Mouse (Mus musculus) stomach, embryonic 14.5 days (tissue): Measurements from ENCODE around the gene Kcnk6. TPM values are rescaled to one million over a fixed set of nuclear protein-coding genes. Genes with fewer than 3 reads are reported as not detected.
"Not testable (repeated sequence)": the region's sequence is repeated elsewhere in the genome, so short reads cannot be mapped to it uniquely, and the experiment has no call there.

Source experiments
- ATAC-seq: fragments of 200-750 bp; cut with Nextera tagmentation; 2 replicates; pipeline ENCODE4 v1.8.0; 2017; ENCODE audit warnings: low read depth, moderate TSS enrichment; ENCODE audit not compliant: insufficient number of reproducible peaks, insufficient read depth, low FRiP score
- H3K27ac ChIP-seq: fragments of 300-500 bp; sonication (generic); 2 replicates; pipeline ENCODE4 v1.5.1; 2014; ENCODE audit warnings: mild to moderate bottlenecking, low read length, moderate library complexity, mixed read lengths
- H3K27me3 ChIP-seq: fragments of 300-500 bp; sonication (generic); 2 replicates; pipeline ENCODE4 v1.6.1; 2014; ENCODE audit warnings: low read length, control low read depth, mixed read lengths; ENCODE audit not compliant: control insufficient read depth, insufficient read depth
- H3K36me3 ChIP-seq: fragments of 300-500 bp; sonication (generic); 2 replicates; pipeline ENCODE4 v1.6.1; 2014; ENCODE audit warnings: mild to moderate bottlenecking, control low read depth, low read length, moderate library complexity, mixed read lengths; ENCODE audit not compliant: control insufficient read depth, insufficient read depth
- H3K4me1 ChIP-seq: fragments of 300-500 bp; sonication (generic); 2 replicates; pipeline ENCODE4 v1.6.1; 2014; ENCODE audit warnings: low read length, control low read depth, mixed read lengths; ENCODE audit not compliant: control insufficient read depth, insufficient read depth
- H3K4me2 ChIP-seq: fragments of 300-500 bp; sonication (generic); replicated peaks from 2 replicates; pipeline ENCODE4 v1.6.1; 2014; ENCODE audit warnings: low read depth, low read length, control low read depth
- H3K4me3 ChIP-seq: fragments of 300-500 bp; sonication (generic); 2 replicates; pipeline ENCODE4 v1.5.1; 2014; ENCODE audit warnings: low read depth, low read length, control low read depth
- H3K9ac ChIP-seq: fragments of 300-500 bp; sonication (generic); replicated peaks from 2 replicates; pipeline ENCODE4 v1.6.1; 2014; ENCODE audit warnings: low read depth, mild to moderate bottlenecking, control low read depth, low read length, moderate library complexity, mixed read lengths
- H3K9me3 ChIP-seq: fragments of 300-500 bp; sonication (generic); 2 replicates; pipeline ENCODE4 v1.6.1; 2016; ENCODE audit warnings: low read depth, low read length, control low read depth; ENCODE audit not compliant: control insufficient read depth
- WGBS: fragments of 180-500 bp; shearing (Covaris S2); extraction: QIAGEN DNeasy Blood & Tissue Kit; methylation state at CpG from one replicate; pipeline ENCODE4 v1.1.7; 2014; 5-methylcytosine and 5-hydroxymethylcytosine counted together
- polyA plus RNA-seq: library from polyadenylated mRNA; unstranded; fragments of >200 nt; fragmentation: Nextera tagmentation; extraction: Ambion mirVana; gene quantifications from 2 replicates; pipeline ENCODE4 v1.2.1, GENCODE M21; 2014

Kcnk6 gene
- polyA plus RNA-seq, 1 experiment from 2014 or later: 0.98 TPM

- ATAC-seq: no peak
- H3K27ac ChIP-seq: no peak overlapping the region
- H3K4me2 ChIP-seq: no peak overlapping the region
- H3K27me3 ChIP-seq: no peaks in the 10 kb centered on the region; the same call in 1 of the 2 replicates
- no peak overlapping the region for H3K4me3 ChIP-seq
- H3K9ac ChIP-seq: no peak overlapping the region
- WGBS: 79% methylated on average over 4 of the region's 4 CpGs
- H3K9me3 ChIP-seq: no peaks in the 10 kb centered on the region
- H3K4me1 ChIP-seq: 0 out of 2 replicates have a peak, but pooled peaks cover 3% of the 10 kb centered on the region
- no peaks in the 10 kb centered on the region for H3K36me3 ChIP-seq
These were observed 4.1 kb downstream of the Kcnk6 start for GRCm38 (mm10) chr7:29228202-29228601.

GRCm38 (mm10) chr7:29225520-29225919 is 6.8 kb downstream of the Kcnk6 start:
- no peak overlapping the region for H3K9ac ChIP-seq
- no peak overlapping the region for H3K4me3 ChIP-seq
- H3K9me3 ChIP-seq: 0 out of 2 replicates have a peak, but pooled peaks cover under 1% of the 10 kb centered on the region
- no peak overlapping the region for H3K27ac ChIP-seq
- H3K36me3 ChIP-seq: no peaks in the 10 kb centered on the region
- no peak for ATAC-seq
- H3K27me3 ChIP-seq: no peaks in the 10 kb centered on the region
- no peak overlapping the region for H3K4me2 ChIP-seq
- 73% methylated on average over 13 of the region's 13 CpGs for WGBS
- 0 out of 2 replicates have a peak, but pooled peaks cover 3% of the 10 kb centered on the region for H3K4me1 ChIP-seq

DNA sequence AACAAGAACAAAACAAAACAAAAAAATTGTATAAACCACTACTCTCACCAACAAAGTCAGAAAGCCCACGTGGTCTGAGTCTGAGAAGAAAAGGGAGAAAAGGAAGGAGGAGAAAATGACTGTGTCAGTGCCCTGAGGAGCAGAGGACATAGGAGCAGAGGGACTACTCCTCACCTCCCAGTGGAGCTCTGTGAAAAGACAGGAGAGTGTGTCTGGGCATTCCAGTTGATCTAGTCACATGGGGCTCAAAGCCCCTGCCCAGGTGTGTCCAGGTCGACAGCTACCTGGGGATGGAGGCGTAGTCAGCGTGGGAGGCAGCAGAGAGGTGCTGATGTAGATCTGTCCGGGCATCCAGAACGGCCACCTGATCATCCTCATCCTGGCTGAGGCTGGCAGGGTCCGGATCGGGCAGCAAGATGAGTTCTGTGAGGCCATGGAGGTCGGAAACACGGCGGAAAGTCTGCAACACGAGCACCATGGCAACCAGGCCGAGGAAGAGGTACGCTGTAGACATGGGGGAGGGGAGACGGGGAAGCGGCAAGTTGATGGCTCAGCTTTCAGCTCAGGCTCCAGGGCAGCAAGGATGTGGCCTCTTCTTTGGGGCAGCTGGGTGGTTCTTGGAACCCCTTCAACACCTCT is 7.4 kb downstream of the Kcnk6 start:
- Histone ChIP-seq H3K36me3 (no peaks in the 10 kb centered on the region), H3K27me3 (no peaks in the 10 kb centered on the region), H3K27ac (no peak overlapping the region), H3K9me3 (peaks cover 3% of the 10 kb centered on the region; the same call in 1 of the 2 replicates), H3K4me3 (no peak overlapping the region), H3K4me2 (no peak overlapping the region), H3K4me1 (0 out of 2 replicates have a peak, but pooled peaks cover 3% of the 10 kb centered on the region), H3K9ac (no peak overlapping the region)
- ATAC-seq: no peak
- WGBS: 13% methylated on average over 16 of the region's 16 CpGs

- Histone ChIP-seq H3K9me3 (peaks cover 4% of the 10 kb centered on the region), H3K27ac (no peak overlapping the region), H3K4me3 (no peak overlapping the region), H3K4me2 (no peak overlapping the region), H3K9ac (no peak overlapping the region), H3K36me3 (no peaks in the 10 kb centered on the region), H3K4me1 (0 out of 2 replicates have a peak, but pooled peaks cover 5% of the 10 kb centered on the region), H3K27me3 (no peaks in the 10 kb centered on the region)
- 42% methylated on average over 15 of the region's 15 CpGs for WGBS
- ATAC-seq: no peak
These were observed 17.5 kb downstream of the Kcnk6 start for GRCm38 (mm10) chr7:29214846-29215245.

GRCm38 (mm10) chr7:29214236-29214635 is 18.1 kb downstream of the Kcnk6 start:
- WGBS: 54% methylated on average over 2 of the region's 2 CpGs
- ATAC-seq: no peak
- H3K4me2 ChIP-seq: no peak overlapping the region
- H3K9me3 ChIP-seq: peaks cover 4% of the 10 kb centered on the region
- 0 out of 2 replicates have a peak, but pooled peaks cover 5% of the 10 kb centered on the region for H3K4me1 ChIP-seq
- no peaks in the 10 kb centered on the region for H3K36me3 ChIP-seq
- no peak overlapping the region for H3K9ac ChIP-seq
- no peaks in the 10 kb centered on the region for H3K27me3 ChIP-seq
- H3K4me3 ChIP-seq: no peak overlapping the region
- H3K27ac ChIP-seq: no peak overlapping the region

DNA sequence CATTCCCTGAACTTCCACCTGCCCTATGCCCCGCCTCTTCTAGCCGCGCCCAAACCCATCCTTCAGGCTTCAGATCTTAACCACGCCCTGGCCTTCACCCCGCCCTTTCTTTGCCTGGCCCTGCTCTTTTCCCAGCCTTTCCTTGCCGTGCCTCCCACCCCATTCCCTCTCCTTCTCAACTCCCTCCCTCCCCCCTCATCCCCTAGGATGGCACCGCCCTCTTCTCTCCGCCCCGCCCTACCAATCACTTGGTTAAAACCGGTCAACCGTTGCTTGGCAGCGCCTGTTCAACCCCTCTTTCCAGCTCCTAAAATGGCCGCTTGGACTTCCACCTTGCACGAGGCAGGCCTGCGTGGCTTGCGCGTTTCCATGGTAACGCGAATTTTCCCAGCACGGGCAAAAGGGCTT is 18.6 kb downstream of the Kcnk6 start, which contains the start of gene Catsperg1:
Gene Catsperg1 (minus strand): TSS at position 361 of the 408 bp plus-strand sequence.
- WGBS: 5% methylated on average over 20 of the region's 20 CpGs
- H3K36me3 ChIP-seq: no peaks in the 10 kb centered on the region
- H3K27ac ChIP-seq: no peak within 1 kb of the TSS
- ATAC-seq: peak; percentile 66
- no peak within 1 kb of the TSS for H3K9ac ChIP-seq
- H3K4me1 ChIP-seq: 0 out of 2 replicates have a peak, but pooled peaks cover 5% of the 10 kb centered on the region
- peak within 1 kb of the TSS; percentile 1; the same call in 1 of the 2 replicates for H3K4me2 ChIP-seq
- H3K9me3 ChIP-seq: peaks cover 4% of the 10 kb centered on the region; the same call in 1 of the 2 replicates
- H3K27me3 ChIP-seq: no peaks in the 10 kb centered on the region
- no peak within 1 kb of the TSS for H3K4me3 ChIP-seq

DNA sequence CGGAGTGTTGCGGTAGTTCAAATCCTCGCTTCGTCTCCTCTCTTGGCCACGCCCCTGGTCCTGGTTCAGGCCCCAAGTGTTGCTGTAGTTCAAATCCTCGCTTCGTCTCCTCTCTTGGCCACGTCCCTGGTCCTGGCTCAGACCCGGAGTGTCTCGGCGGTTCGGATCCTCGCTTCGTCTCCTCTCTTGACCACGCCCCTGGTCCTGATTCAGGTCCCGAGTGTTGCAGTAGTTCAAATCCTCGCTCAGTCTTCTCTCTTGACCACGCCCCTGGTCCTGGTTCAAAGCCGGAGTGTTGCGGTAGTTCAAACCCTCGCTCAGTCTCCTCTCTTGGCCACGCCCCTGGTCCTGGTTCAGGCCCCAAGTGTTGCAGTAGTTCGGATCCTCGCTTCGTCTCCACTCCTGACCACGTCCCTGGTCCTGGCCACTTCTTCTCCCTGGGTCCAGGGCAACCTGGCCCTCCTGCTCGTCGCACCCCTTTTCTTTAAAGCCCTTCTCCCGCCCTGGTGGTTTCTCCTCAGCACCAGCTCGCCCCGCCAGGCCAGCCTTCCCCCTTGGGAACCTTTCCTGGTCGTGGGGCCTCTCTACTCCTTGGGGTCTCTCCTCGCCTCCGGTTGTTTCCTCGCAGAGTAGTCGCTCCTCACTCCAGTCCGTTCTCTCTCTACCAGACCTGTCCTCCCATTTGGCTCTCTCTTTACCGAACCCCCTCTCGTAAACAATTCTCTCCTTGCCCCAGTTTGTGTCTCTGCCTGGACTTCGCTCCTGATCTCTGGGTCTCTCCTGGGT is 19.3 kb downstream of the Kcnk6 start:
- H3K27me3 ChIP-seq, H3K36me3 ChIP-seq, H3K27ac ChIP-seq, H3K9ac ChIP-seq, H3K4me3 ChIP-seq, ATAC-seq, H3K4me1 ChIP-seq, H3K9me3 ChIP-seq: not testable (repeated sequence)
- peak overlapping the region; percentile 1; the same call in 1 of the 2 replicates for H3K4me2 ChIP-seq
- 16% methylated on average over 40 of the region's 40 CpGs for WGBS

GRCm38 (mm10) chr7:29212199-29212765 is 20.0 kb downstream of the Kcnk6 start:
- 17% methylated on average over 26 of the region's 26 CpGs for WGBS
- no peaks in the 10 kb centered on the region for H3K36me3 ChIP-seq
- peaks cover 4% of the 10 kb centered on the region; the same call in 1 of the 2 replicates for H3K9me3 ChIP-seq
- no peak overlapping the region for H3K9ac ChIP-seq
- no peaks in the 10 kb centered on the region for H3K27me3 ChIP-seq
- H3K27ac ChIP-seq: no peak overlapping the region
- 0 out of 2 replicates have a peak, but pooled peaks cover 5% of the 10 kb centered on the region for H3K4me1 ChIP-seq
- peak overlapping the region; percentile 35 for H3K4me3 ChIP-seq
- no peak for ATAC-seq
- peak overlapping the region; percentile 55 for H3K4me2 ChIP-seq
